Mouse (Mus musculus) frontal cortex, adult 2 months (tissue): ENCODE results near the gene Hilpda. TPM values are rescaled to one million over a fixed set of nuclear protein-coding genes. Genes with fewer than 3 reads are reported as not detected.
A peak's percentile ranks its signal among the peaks of the same experiment; 100 is the strongest.

Experiments used
- DNase-seq, 2 experiments: peaks; one replicate each; pipeline ENCODE4 v3.0.0; 2022; ENCODE audit warnings: low spot score in 1 of 2; ENCODE audit errors: extremely low spot score in 1 of 2
- polyA plus RNA-seq: library from polyadenylated mRNA; depleted of rRNA; stranded (reverse); fragments of >200 nt; gene quantifications from 2 replicates; pipeline ENCODE4 v1.2.3, GENCODE M21; 2012

The Hilpda gene
- polyA plus RNA-seq, 1 experiment = 10.6 TPM

DNA sequence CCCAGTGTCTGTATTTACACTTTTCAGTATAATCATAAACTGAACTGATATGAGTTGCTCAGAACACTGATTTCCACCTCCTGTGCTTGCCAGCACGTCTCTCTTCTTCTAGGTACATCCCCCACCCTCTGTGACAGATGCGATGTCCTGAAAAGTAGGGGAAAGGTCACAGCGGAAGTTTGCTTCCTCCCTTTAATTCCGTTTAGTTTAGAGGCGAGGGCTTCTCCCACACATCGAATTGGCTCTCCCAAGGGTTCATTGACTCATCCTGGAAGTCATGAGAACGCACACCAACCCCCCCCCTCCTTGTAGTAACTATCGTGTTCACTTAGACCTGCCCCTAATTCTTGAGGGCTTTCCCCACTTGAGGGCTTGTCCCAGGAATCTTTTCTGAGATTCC lies 1.3 kb upstream of the Hilpda start:
- no peak for DNase-seq

DNA sequence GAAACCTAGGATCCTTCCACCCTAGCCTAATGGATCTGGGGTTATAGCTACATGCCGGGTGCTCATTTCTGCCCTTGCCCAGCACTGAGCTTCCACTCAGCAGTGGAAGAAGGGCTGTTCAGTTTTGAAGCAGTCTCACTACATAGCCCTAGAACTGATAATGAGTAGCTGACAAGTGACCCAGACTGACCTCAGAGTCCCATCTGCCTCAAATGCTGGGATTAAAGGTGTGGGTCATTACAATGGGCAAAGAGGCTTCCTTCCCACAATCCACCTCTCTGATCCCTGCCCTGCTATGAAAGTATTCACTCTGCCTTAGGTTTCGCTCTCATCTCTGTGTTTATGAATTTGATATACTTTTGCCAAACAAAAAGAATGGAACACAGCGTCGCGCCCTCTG lies 4.5 kb downstream of the Hilpda start:
- no peak for DNase-seq

DNA sequence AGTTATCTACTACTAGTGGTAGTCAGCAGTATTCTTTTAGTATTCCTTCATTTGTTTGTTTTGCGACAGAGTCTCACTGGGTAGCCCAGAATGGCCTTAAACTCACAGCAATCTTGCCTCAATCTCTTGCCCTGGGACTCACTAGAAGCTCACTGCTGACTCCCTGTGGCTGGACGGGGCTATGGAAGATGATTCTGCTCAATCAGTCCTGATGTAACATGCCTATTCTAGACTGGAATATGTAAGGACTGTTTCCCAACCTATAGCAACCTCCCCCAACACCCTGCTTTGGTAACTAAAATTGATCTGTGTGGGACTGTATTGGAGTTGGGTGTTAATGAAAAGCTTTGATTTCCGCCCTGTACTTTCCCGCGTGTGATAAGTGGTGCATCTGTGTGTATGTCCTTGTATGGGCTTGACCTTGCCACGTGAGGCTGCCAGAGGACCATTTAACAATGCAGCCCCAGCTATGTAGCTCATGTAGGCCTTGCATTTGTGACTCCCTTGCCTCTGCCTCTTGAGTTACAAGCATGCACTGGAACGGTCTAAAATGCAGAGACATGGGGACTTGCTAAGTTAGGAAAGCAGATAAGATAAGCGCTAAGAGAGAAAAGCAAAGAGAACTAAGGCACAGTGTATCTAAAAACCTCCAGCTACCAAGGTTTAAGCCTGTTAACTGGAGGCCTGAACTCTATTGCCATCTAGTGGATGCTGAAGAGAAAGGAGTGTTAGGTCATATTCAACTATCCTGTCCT lies 6.4 kb downstream of the Hilpda start:
- DNase-seq = peak in 1 of 2 experiments; percentile 81

DNA sequence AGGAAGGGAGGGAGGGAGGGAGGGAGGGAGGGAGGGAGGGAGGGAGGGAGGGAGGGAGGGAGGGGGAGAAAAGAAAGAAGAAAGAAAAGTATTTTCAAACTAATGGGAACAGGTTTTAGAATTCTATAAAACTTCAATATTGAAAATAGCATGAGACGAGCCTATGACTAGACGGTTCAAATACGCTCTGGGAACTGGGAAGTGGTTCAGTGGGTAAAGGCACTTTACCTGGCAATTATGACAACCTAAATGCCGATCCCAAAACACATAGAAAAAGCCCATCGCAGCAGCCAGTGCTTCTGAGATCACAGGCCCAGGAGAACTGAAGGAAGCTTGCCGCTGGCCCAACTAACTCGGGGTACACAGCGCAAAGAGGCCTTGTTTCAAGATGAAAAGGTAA lies 7.0 kb downstream of the Hilpda start, which contains the start of gene Fam71f2:
Fam71f2 (plus strand) TSS at position 301 of the 400 bp plus-strand sequence.
- DNase-seq = no peak

DNA sequence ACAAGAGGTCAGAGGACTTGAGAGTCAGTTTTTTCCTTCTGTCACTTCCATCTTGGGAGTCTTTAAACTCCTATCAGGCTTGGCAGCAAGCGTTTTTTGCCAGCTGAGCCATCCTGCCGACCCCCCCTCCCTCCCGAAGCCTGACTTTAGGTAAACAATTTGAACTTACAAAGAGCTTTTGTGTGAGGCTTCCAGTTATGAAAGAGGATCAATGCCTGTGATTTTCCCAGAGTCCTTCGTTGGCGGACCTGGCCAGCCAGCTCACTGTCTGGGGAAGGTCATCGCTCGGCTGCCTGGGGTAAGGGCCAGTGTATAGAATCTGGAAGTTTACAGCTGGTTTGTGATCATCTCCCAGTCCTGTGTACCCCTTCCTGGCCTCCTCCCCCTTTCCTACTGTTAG lies 8.4 kb downstream of the Hilpda start:
- no peak for DNase-seq

DNA sequence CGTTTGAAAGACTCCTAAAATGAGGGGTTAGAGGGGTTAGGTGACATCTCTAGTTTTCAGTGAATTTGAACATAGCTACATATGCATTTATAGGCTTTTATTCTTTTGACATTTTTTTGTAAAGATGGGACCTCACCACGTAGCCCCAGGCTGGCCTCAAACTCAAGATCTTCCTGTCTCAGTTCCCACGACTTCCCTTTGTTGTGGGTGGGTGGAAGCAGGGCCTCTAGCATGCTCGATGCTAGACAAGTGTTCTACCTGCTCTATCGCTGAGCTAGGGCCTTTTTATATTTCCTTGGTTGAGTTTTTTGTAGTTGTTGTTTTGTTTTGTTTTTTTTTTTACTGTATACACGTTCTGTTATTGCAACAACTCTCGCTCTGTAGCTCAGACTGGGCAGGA lies 14.6 kb downstream of the Hilpda start:
- no peak for DNase-seq

DNA sequence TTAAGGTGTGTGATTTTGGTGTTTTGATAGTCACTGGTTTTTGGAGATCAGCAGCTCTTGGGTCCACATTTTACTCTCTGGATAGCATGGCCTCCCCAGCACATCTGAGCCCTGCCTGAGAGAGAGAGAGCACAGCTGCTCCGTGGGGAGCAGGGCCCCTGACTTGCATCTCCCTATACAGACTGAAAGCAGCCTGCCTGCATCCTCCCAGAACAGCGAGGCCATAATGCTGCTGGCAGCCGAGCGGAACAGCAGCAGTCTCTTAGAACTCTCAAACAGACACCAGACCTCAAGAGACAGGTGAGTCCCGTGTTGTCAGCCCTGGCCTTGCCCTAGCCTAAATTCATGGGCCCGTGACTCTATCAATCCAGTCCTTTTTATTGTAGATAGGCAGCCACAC lies 15.2 kb downstream of the Hilpda start:
- no peak for DNase-seq

DNA sequence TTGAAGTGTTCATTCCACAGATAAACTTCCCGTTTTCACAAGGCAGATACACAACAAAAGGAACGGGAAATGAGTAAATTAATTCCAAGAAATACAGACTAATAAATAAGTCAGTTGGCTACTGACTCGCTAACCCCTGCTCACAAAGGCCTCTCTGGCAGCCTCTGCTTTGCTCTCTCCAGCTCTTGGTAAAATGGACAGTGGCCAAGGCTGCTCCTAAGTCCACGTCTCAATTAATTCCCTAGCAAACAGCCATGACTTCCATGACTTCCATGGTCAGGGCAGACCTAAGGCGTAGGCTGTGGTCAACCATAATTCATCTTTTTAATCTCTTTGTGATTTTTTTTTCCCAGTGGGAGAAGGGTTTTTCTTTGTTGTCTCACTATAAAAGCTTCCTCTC lies 15.7 kb downstream of the Hilpda start:
- DNase-seq = no peak

DNA sequence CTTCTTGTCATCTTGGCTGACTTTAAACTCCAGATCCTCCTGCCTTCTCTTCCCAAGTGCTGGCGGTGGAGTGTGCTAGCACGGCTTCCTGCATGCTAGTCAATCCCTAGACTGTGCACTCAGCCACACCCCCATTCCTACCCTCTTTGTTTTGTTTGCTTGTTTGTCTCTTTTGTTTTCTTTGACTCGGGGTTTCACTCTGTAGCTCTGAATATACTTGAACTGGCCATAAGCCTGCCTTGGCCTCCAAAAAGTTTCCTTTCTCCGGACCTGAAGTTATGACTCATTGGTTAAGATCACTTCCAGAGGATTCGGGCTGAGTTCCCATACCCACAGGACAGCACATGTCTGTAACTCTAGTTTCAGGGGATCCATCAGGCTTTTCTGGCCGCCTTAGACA lies 16.4 kb downstream of the Hilpda start:
- DNase-seq = no peak

DNA sequence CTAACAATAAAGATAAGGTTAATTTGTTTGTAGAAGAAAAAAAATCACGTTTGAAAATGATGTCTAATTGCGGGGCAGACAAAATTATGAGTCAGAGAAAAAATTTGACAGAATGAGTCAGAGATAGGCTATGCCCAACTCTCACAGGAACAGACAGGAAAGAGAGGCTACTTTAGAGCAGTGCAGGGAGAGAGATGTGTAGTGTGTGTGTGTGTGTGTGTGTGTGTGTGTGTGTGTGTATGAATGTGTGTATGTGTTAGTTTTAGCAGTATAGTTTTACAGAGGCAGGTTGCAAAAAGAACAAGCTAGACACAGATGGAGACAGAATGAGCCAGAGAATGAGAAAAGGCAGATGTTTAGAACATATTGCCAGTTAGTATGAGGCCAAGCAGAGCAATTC lies 26.8 kb downstream of the Hilpda start:
- no peak for DNase-seq

DNA sequence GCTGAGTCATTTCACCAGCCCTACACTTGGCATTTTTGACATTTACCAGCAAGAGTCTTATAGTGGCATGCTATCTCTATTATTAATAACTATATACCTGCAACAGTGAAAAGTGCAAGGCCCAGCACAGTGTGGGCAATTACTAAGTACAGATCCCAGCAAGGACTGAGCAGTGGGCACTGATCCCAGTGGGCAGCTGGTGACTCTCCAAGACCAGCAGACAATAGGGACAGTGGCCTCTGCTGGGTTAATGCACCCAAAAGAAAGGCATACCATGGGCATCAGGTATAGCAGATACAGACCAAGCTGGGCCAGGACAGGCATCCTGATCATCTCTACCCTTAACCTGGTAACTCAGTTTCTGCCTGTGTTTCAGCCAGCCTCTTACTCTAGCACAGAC lies 31.0 kb downstream of the Hilpda start:
- no peak for DNase-seq

DNA sequence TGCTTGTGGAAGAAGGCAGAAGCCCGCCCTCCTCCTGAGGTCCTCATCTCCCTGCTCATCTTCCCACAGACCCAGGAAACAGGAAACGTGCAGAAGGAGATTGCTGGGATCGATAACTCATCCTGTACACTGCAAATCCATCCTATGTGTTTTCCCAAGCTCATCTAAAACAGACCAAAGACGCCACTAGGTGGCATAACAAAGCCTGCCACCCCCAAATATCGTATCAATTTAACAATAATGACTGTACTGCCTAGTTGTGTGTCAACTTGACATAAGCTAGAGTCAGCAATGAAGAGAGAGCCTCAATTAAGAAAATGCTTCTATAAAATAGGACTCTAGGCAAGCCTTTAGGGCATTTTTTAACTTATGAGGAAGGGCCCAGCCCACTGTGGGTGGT lies 31.4 kb downstream of the Hilpda start:
- no peak for DNase-seq

DNA sequence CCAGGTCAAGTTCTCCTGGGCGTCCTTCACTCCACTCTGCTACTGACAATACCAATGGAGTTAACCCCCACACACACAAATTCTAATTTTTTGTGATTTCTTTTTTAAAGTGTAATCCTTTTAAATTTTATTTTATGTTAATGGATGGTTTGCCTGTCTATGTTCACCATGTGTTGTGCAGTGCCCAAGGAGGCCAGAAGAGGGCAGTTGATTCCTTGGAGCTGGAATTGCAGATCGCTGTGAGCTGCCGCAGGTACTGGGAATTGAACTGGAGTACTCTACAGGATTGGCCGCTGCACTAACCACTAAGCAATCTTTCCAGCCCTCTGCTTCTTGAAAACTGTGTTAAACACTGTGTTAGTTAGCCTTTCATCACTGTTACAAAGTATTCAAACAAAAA lies 33.2 kb downstream of the Hilpda start:
- DNase-seq = no peak

DNA sequence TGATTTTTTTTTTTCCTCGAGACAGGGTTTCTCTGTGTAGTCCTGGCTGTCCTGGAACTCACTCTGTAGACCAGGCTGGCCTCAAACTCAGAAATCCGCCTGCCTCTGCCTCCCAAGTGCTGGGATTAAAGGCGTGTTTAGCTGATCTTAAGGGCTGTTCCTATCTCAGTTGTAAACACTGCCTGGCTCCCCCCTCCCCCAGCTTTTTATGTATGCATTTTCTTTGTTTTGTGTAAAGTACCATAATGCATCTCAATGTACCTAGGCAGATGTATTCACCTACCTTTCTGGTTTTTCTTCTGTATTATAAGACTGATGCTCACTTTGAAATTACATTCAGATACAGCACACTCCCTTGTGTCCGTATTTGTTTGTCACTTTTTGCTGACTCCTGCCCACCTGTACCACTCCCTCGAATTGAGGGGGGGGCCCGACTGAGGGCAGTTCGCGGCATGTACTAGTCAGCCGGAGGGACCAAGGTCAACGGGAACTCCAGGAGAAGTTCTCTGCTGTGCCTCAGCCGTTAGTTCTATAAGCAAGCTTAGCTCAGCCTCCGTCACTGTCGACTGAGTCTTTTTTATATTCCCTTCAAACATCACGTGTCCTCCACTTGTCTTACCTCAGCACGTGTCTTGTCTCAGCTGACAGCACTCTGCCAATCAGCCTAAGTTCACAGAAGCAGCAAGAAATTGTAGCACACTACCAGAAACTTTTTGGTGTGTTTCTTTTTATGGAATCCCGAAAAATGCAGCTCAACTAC lies 36.7 kb downstream of the Hilpda start:
- no peak for DNase-seq

DNA sequence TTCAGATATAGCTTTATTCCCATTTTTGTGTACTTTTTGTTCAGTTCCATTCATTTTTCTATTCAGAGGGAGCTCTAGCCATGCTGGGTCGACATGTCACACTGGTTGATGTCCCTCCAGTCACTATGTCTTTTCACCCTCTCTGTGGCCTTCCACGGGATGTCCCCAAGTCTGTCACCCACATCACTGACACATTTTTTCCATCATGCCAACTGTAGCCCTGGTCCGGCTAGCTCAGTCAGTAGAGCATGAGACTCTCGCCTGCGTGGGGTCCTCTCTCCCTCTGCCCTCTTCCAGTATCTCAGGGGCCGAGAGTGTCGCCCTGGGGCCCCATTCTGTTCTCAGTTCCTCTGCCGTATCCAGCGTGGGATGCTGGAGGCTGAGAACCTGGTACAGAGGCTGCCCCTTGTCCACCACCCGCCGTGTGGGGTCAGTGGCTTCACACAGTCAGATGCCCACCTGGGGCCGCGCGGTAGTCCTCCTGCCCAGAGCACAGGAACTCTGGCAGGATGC lies 41.5 kb downstream of the Hilpda start:
- DNase-seq = no peak

DNA sequence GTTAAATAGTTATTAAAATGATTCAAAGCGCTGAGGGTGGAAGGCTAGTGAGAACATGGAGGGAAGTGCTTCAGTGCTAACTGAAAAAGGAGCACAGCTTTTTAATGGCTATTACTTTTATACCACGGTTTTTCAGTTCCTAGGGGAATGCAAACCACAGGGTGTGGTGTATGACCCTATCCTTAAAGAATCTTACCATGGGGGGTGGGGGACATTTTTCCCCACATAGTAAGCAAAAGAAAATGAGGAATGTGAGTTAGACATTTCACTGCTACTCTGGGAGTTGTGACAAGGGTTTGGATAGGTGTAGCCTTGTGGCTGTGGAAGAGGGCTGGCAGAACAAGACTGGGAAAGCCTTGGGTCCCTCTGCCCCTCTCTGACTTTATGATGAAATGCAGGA lies 45.0 kb downstream of the Hilpda start:
- DNase-seq = no peak

DNA sequence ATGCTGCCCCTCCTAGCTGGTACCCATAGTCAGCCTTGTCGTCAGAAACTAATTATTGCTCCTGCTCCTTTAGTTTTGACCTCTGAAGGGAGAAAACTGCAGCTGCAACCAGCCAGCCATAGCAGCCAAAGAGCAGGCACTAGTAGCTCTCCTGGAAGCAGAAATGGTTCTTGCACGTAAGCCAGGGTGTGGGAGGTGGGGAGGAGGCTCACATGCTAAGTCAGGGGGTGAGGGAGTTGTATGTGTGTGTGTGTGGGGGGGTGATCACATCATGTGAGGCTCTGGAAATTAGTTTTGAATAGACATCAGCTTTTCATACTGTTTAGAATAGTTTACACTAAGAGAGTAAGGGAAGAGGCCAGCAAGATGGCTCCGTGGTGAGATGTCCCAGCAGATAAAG lies 45.7 kb downstream of the Hilpda start:
- no peak for DNase-seq

DNA sequence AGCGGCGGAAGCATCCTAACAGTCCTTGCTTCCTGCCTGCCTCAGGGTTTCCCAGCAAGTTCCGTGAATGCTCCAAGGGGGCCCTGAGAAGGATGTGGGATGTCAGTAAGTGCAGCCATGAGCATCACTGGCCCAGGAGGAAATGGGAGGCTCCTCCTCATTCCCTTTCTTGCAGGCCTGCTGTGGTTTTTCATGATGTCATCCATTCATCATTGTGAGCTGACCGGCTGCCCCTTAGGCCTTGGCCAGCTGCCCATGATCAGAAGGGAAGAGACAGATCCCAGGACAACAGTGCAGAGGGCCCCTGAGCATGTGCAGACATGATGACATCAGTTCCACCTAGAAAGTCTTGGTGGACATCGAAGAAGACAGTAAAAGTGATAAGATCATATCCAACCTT lies 46.6 kb downstream of the Hilpda start, which contains the start of gene Fam71f1:
Fam71f1 (plus strand) TSS at position 262 of the 400 bp plus-strand sequence.
- DNase-seq = no peak

DNA sequence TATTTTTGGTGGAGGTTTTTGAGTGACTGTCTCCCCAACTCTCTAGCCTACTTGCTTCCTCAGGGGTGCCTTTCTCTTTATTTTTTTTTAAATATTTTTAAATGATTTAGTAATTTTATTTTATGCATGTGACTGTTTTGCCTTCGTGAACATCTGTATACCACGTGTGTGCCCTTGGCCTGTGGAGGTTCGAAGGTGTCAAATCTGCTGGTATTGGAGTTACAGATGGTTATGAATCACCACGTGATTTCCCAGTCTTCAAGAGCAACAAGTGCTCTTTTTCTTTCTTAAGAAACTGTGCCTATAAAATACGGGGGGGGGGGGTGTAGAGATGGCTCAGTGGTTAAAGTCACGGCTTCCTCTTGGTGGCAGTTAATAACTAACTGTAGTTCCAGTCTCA lies 49.3 kb downstream of the Hilpda start:
- DNase-seq = no peak

DNA sequence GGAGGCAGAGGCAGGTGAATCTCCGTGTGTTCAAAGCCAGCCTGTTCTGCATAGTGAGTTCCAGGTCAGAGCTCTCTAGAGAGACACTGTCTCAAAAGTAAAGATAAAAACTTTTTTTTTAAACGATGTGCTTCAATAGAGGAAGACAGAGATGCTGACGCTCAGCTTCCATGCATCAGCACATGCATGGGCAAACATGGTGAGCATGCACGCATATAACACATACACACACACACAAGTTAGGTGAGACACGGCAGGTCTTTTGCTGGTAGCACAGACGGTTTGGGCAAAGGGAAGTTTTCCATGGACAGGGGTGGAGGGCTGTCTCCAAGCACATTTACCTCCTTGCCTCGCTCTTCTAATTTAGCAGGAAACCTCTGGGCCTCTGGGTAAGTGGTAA lies 49.9 kb downstream of the Hilpda start:
- DNase-seq = no peak

DNA sequence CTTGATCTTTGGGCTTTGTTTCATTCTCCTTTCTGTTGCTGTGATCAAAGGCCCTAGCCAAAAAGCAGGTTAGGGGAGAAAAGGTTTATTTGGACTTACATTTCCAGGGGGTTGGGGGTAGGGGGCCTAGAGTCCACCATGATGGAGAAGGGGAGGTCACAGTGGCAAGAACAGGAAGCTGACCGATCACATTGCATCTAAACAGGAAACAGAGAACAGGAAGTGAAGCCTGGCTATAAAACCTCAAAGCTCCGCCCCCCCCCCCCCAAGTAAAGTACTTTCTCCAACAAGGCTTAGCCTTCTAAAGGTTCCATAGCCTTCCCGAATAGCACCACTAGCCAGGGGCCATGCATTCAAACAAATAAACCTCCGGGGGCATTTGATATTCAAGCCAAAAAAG lies 50.4 kb downstream of the Hilpda start:
- no peak for DNase-seq
